Mouse (Mus musculus): ENCODE measurements around the gene Gpr157.

- TF ChIP-seq POLR2A (IDR thresholded peaks at IDR 0.05; ENCODE audit: borderline replicate concordance, low read depth, low read length) (no peak), CTCF (IDR thresholded peaks at IDR 0.05; ENCODE audit: low read depth, low read length) (no peak)
These were observed 18.9 kb upstream of the Gpr157 start for GRCm38 (mm10) chr4:150068216-150068615.

Data from bone marrow macrophage, adult 2 months (primary cell).